Mouse (Mus musculus) erythroblast, embryonic 14.5 days (primary cell): ENCODE measurements around the gene Hoxc4. TPM values are rescaled to one million over a fixed set of nuclear protein-coding genes. Genes with fewer than 3 reads are reported as not detected.

Experiments
- H3K27me3 ChIP-seq: 2 replicates; pipeline ENCODE4 v1.6.1; 2012; ENCODE audit warnings: inconsistent platforms; ENCODE audit not compliant: control insufficient read depth
- H3K36me3 ChIP-seq: 2 replicates; pipeline ENCODE4 v1.6.1; 2012; ENCODE audit warnings: mild to moderate bottlenecking, inconsistent platforms; ENCODE audit not compliant: control insufficient read depth
- H3K4me1 ChIP-seq: 2 replicates; pipeline ENCODE4 v1.6.1; 2012; ENCODE audit warnings: inconsistent platforms; ENCODE audit not compliant: control insufficient read depth
- H3K4me3 ChIP-seq: replicated peaks from 2 replicates; pipeline ENCODE3; 2012; ENCODE audit warnings: moderate library complexity, mild to moderate bottlenecking, inconsistent platforms
- H3K9me3 ChIP-seq: 2 replicates; pipeline ENCODE4 v1.6.1; 2012; ENCODE audit warnings: low read length, inconsistent platforms, mixed read lengths; ENCODE audit not compliant: control insufficient read depth
- GATA1 ChIP-seq: IDR thresholded peaks from 2 replicates; pipeline ENCODE4 v1.6.1; 2012; ENCODE audit warnings: low read length, inconsistent platforms, mixed read lengths
- TAL1 ChIP-seq: IDR thresholded peaks from 3 replicates; pipeline ENCODE4 v1.6.1; 2012; ENCODE audit warnings: low read length, inconsistent platforms, mixed read lengths
- polyA plus RNA-seq: library from polyadenylated mRNA; stranded (reverse); fragments of >175 nt; gene quantifications from 2 replicates; pipeline ENCODE4 v1.2.3, GENCODE M21; 2012

Hoxc4 gene
- polyA plus RNA-seq, 1 experiment: 0.02 TPM

GRCm38 (mm10) chr15:103030142-103030541 is 11.4 kb downstream of the Hoxc4 start:
- no peaks in the 10 kb centered on the region for H3K4me1 ChIP-seq
- TF ChIP-seq GATA1 (no peak), TAL1 (no peak)

GRCm38 (mm10) chr15:103032167-103032566 is 13.4 kb downstream of the Hoxc4 start:
- no peaks in the 10 kb centered on the region for H3K4me1 ChIP-seq
- no peak overlapping the region for H3K4me3 ChIP-seq
- peaks cover 100% of the 10 kb centered on the region for H3K27me3 ChIP-seq
- no peak for TF ChIP-seq TAL1
- no peak for TF ChIP-seq GATA1
- H3K9me3 ChIP-seq: no peaks in the 10 kb centered on the region; the same call in 1 of the 2 replicates
- H3K36me3 ChIP-seq: no peaks in the 10 kb centered on the region

More at GRCm38 (mm10) chr15:103030142-103030541, 11.4 kb downstream of the Hoxc4 start:
- H3K36me3 ChIP-seq: no peaks in the 10 kb centered on the region
- H3K4me3 ChIP-seq: no peak overlapping the region
- no peaks in the 10 kb centered on the region; the same call in 1 of the 2 replicates for H3K9me3 ChIP-seq
- peaks cover 100% of the 10 kb centered on the region for H3K27me3 ChIP-seq

GRCm38 (mm10) chr15:103032646-103033575 is 14.2 kb downstream of the Hoxc4 start:
- H3K36me3 ChIP-seq: no peaks in the 10 kb centered on the region
- no peak for TF ChIP-seq GATA1
- no peak for TF ChIP-seq TAL1
- no peaks in the 10 kb centered on the region; the same call in 1 of the 2 replicates for H3K9me3 ChIP-seq
- peaks cover 100% of the 10 kb centered on the region for H3K27me3 ChIP-seq
- H3K4me1 ChIP-seq: no peaks in the 10 kb centered on the region
- no peak overlapping the region for H3K4me3 ChIP-seq

GRCm38 (mm10) chr15:103034043-103034806 is 15.5 kb downstream of the Hoxc4 start:
- Histone ChIP-seq H3K27me3 (peaks cover 100% of the 10 kb centered on the region), H3K9me3 (no peaks in the 10 kb centered on the region; the same call in 1 of the 2 replicates), H3K36me3 (no peaks in the 10 kb centered on the region), H3K4me3 (no peak overlapping the region), H3K4me1 (no peaks in the 10 kb centered on the region)
- TF ChIP-seq GATA1 (no peak), TAL1 (no peak)

- no peak for TF ChIP-seq TAL1
- TF ChIP-seq GATA1: no peak
- H3K9me3 ChIP-seq: no peaks in the 10 kb centered on the region; the same call in 1 of the 2 replicates
- no peaks in the 10 kb centered on the region for H3K4me1 ChIP-seq
- H3K4me3 ChIP-seq: no peak overlapping the region
- H3K27me3 ChIP-seq: peaks cover 100% of the 10 kb centered on the region
- H3K36me3 ChIP-seq: no peaks in the 10 kb centered on the region
Measured at GRCm38 (mm10) chr15:103034807-103035547, 16.2 kb downstream of the Hoxc4 start.

GRCm38 (mm10) chr15:103035548-103035881 is 16.8 kb downstream of the Hoxc4 start:
- H3K9me3 ChIP-seq: no peaks in the 10 kb centered on the region; the same call in 1 of the 2 replicates
- H3K4me3 ChIP-seq: no peak overlapping the region
- TF ChIP-seq GATA1 (no peak), TAL1 (no peak)
- H3K4me1 ChIP-seq: no peaks in the 10 kb centered on the region
- H3K36me3 ChIP-seq: no peaks in the 10 kb centered on the region
- peaks cover 100% of the 10 kb centered on the region for H3K27me3 ChIP-seq

GRCm38 (mm10) chr15:103037579-103037978 is 18.8 kb downstream of the Hoxc4 start:
- H3K27me3 ChIP-seq: peaks cover 100% of the 10 kb centered on the region
- no peaks in the 10 kb centered on the region for H3K4me1 ChIP-seq

GRCm38 (mm10) chr15:103038701-103039480 is 20.2 kb downstream of the Hoxc4 start:
- peaks cover 99% of the 10 kb centered on the region for H3K27me3 ChIP-seq
- TF ChIP-seq GATA1: no peak
- TF ChIP-seq TAL1: no peak
- no peaks in the 10 kb centered on the region for H3K4me1 ChIP-seq
- H3K36me3 ChIP-seq: no peaks in the 10 kb centered on the region
- no peak overlapping the region for H3K4me3 ChIP-seq
- no peaks in the 10 kb centered on the region; the same call in 1 of the 2 replicates for H3K9me3 ChIP-seq

More at GRCm38 (mm10) chr15:103037579-103037978, 18.8 kb downstream of the Hoxc4 start:
- Histone ChIP-seq H3K9me3 (no peaks in the 10 kb centered on the region; the same call in 1 of the 2 replicates), H3K36me3 (no peaks in the 10 kb centered on the region), H3K4me3 (no peak overlapping the region)
- TF ChIP-seq GATA1 (no peak), TAL1 (no peak)
